Mouse (Mus musculus) heart, postnatal 10 days (tissue): ENCODE data around the gene Gpr156. TPM values are rescaled to one million over a fixed set of nuclear protein-coding genes. Genes with fewer than 3 reads are reported as not detected.
"Not testable (repeated sequence)": the region's sequence is repeated elsewhere in the genome, so short reads cannot be mapped to it uniquely, and the experiment has no call there.

ENCODE experiments used
- DNase-seq, 2 experiments: peaks; one replicate each; pipeline ENCODE4 v3.0.0; 2021
- intact Hi-C: fragments of 180-260 bp; cut with DNase I; formaldehyde crosslinking; loops from one replicate; pipeline ENCODE4 v1.15.1; 2025
- total RNA-seq, 2 experiments: library from RNA; stranded (reverse); gene quantifications; 2 replicates each; pipeline ENCODE4 v1.2.3; 2021

Gpr156 gene
- total RNA-seq, 2 experiments from 2014 or later: 0.07 to 0.14 TPM

DNA sequence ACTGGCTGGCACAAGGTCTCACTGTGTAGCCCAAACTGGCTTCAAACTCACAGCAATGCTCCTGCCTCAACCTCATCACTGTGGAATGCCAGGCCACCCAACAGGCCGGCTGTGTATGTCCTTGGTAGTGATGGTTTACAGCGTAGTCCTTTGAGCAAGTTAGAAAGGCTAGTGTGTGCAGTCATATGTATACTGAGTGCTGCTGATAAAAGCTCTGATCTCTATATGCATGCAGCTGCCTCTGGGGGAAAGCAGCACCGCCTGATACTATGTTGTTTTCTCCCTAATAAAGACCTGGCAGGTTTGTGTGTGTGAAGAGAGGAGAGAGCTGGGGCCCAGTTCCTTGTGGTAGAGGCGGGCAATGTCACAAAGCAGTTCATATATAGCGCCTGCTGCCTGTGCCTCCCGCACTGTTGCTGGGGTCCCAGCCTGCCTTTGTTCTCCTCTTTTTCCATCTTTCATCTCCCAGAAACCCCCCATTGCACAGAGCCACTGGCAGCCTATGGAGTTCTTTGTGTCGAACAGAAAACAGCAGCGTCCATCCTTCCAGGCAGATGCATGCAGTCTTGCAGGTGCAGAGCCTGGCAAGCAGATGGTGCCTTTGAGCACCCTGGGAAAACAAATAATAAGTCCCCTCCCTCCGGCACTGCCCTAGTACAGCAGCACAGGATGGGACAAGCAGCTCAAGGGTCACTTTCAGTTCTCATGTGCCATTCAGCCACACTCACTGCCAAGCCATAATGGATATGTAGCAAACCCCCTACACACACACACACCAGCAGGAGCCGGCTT, 74.5 kb downstream of the Gpr156 start:
- intact Hi-C loops: loop anchor here (5.0 to 10.0 kb wide), 2 partner anchors 147 to 494 kb away; no protein-coding TSS in a partner anchor

GRCm38 (mm10) chr16:37992806-37993205, 76.5 kb downstream of the Gpr156 start:
- intact Hi-C loops: loop anchor here (5.0 to 10.0 kb wide), 2 partner anchors 144 to 492 kb away; no protein-coding TSS in a partner anchor
- no peak for DNase-seq

More for the DNA sequence above, 74.5 kb downstream of the Gpr156 start:
- DNase-seq: no peak

DNA sequence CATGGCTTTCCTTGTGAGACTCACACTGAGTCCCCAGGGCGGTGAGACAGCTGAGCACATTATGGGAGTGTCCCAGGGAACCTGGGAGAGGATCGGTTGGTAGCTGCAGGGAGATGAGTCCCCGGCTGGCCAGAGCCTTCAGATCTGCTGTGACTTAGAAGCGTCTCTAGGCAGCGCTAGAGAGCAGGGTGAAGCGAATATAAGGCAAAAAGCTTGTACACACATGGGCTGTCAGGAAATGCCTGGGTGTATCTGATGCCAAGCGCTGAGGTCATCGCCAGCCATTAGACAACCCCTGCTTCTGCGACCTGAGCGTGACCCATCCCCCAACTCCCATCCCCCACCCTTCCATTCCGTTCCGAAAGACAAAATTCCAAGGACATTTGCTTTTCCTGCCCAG, 78.4 kb downstream of the Gpr156 start:
- intact Hi-C loops: loop anchor here (2.0 to 10.0 kb wide), 4 partner anchors 94 to 490 kb away; partner anchors contain the start of gene Gsk3b

DNA sequence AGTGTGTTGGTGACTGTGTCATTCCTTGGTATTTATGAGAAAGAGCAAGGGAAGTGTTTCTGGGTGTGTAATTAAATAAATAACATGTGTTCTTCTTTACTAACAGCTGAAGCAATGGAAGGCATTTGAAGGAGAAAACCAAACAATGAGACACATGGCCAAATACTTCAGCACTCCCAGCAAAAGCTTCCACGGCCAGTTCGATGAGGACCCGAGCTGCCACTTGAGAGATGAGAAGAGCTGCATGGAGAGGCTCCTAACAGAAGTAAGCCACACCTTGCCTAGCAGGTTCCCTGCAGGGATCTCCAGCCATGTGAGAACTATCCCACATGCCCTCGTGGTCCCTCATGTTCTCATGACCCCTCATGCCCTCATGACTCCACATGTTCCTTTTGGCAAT, 81.5 kb downstream of the Gpr156 start:
- intact Hi-C loops: loop anchor here (10.0 kb wide), 1 partner anchor 487 kb away; no protein-coding TSS in a partner anchor
- no peak for DNase-seq

More for the DNA sequence above, 78.4 kb downstream of the Gpr156 start:
- peak; percentile 84 to 89 for DNase-seq

DNA sequence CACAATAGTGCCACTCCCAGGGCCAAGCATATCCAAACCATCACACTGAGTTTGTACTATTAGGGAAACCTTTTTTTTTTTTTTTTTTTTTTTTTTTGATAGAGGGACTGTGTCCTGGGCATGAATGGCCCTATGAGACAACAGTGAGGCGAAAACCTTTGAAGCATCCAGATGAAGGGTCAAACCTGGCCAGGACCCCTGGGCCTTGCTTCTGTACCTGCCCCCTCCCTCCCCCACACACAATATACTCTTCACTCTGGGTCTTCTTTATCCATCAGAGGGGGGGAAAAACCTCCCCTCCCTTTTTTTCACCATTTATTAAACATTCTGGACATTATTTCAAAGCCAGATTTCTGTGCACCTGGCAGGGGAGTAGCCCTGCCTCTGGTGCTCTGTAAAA, 83.5 kb downstream of the Gpr156 start:
- intact Hi-C loops: loop anchor here (10.0 kb wide), 1 partner anchor 485 kb away; no protein-coding TSS in a partner anchor
- no peak for DNase-seq

DNA sequence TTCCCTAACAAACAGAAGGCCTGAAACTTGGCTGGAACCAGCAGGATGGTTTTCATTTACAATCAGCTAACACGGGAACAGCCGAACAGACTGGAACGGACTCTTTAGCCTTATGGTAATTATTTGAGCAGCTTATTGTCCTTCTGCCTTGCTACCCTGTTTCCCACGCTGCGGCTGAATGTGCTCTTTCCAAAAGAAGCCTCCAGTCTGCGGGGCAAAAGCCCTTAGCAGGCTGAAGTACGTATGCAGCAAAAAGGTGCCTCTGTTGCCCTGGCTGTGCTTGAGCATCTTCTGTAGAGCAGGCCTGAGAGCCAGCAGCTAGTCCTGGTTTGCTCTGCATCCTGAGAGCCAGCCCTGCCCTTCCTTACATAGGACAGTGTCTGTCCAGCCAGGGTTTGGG, 83.9 kb downstream of the Gpr156 start:
- DNase-seq: no peak
- intact Hi-C loops: no loop called here

DNA sequence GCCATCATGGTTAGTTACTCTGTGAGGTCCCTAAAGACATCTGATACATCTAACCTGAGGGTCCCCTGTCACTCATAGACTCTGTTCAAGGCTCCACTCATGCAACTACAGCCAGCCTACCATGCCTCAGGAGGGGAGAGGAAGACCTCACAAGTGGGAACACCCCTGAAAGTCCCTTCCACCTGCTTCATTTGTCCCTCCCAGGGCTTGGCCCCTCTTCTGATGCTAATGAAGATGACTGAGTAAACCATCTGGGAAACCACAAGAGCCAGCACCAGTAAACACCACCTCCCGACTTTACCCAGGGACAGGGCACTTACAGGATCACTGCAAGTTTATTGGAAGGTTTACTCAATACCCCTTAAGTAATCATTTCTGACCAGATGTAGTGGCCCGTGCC, 85.5 kb downstream of the Gpr156 start:
- intact Hi-C loops: no loop called here

DNA sequence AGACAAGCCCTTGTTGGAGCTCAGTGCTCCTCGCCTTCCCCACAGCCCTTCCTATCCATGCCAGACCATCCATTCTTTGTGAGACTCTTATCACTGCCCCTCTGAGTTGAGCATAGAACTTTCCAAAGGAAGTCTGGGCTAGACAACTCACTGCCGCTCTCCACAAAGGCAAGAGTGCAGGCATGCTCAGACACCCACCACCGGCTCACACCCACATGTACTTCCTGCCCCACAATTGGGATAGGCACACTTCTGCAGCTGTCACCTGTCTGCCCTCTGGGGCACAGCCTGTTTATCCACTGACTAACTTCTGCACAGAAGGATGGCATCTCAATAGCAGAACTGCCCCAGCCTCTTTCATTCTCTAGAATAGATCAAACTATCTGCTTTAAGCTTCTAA, 86.2 kb downstream of the Gpr156 start:
- intact Hi-C loops: no loop called here
- DNase-seq: no peak

More for the DNA sequence above, 85.5 kb downstream of the Gpr156 start:
- DNase-seq: no peak

DNA sequence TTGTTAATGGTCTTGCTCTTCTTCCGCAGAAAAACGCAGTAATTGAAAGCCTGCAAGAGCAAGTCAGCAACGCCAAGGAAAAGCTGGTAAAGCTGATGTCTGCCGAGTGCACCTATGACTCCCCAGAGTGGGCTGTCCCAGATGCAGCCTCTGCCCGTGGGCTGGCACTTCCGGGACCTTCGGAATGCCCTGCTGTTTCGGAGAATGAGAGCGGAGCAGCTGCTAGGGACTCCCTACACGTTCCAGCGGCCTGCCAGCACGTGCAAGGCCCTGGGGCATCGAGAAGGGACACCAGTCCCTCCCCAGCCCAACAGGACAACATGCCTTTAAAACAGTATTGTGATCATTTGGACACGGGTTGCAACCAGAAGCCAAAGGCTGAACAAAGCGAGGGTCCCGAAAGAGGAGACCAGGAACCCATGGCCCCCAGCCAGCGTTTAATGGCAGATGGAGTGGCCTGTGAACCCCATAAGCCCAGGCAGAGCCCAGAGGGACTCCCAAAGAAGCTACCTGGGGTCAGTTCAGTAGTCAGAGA, 88.3 kb downstream of the Gpr156 start:
- no peak for DNase-seq
- intact Hi-C loops: no loop called here

DNA sequence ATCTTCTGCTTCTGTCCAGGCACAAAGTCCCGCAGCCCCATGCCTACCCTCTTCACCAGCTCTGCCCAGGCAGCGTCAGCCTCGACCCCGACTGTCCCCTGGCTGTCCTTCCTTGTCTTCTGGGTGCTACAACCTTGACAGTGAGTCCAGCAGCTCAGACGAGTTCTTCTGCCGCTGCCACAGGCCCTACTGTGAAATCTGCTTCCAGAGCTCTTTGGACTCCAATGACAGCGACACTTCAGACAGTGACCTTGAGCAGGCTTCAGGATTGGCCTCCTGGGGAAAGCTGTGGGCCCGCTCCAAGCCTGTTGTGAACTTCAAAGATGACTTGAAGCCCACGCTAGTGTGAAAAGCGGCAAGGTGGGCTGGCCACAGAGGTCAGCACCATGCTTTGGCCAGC, 89.2 kb downstream of the Gpr156 start:
- DNase-seq: no peak
- intact Hi-C loops: no loop called here

DNA sequence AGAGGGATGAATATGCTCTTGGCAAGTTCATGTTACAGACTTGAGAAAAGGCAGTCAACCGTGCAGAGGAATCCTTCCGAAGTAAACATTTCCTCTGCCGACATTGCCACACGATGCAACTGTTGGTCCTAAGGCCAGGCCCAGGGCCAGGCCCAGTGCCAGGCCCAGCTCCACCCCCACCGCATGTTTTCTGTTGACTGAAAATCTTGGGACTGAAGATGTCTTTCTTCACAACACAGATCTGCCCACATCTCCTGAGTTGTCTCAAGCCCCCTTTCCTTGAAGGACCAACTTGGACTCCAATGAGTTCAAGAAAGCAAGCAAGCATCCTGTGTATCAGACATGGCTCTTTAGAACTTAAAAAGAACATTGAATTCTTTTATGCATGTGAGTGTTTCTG, 92.1 kb downstream of the Gpr156 start:
- no peak for DNase-seq
- intact Hi-C loops: no loop called here

- intact Hi-C loops: no loop called here
- no peak for DNase-seq
Observed at GRCm38 (mm10) chr16:38009041-38009825, 92.9 kb downstream of the Gpr156 start.

DNA sequence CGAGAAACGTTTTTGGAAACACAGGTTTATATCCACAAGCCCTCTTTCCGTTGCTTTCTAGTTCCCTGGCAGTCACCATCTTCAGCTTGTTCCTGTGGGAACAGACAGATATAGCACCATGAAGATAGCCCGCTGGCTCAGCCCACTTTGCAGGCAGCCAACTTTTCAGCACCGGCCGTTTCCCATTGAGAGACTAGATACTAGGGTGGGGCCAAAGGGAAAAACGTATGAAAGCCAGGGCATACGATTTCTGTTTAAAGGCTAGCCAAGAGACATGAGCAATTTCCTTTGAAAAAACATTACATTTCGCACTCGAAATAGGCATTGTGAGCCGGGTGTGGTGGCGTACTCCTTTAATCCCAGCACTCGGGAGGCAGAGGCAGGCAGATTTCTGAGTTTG, 95.2 kb downstream of the Gpr156 start:
- DNase-seq: no peak
- intact Hi-C loops: no loop called here

DNA sequence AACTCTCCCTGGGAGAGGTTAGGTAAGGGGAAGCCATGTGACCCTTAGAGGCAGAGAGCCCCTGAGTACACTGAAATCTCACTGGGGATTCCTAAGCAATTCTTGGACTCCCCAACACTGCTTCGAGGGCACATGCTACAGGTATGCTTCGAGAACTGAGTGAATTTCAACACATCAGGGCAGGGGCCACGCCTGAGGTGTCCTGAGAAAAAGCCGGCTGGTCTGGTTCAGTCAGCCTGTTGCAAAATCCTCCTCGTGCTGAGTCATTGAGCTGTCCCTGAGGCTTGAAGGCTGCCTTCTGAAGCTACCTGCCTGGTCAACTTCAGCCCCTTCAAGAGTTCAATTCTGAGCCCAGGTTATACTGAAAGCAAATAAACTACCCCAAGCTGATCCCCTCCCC, 96.1 kb downstream of the Gpr156 start:
- DNase-seq: no peak
- intact Hi-C loops: no loop called here

GRCm38 (mm10) chr16:38012891-38013290, 96.6 kb downstream of the Gpr156 start:
- intact Hi-C loops: no loop called here
- no peak for DNase-seq

DNA sequence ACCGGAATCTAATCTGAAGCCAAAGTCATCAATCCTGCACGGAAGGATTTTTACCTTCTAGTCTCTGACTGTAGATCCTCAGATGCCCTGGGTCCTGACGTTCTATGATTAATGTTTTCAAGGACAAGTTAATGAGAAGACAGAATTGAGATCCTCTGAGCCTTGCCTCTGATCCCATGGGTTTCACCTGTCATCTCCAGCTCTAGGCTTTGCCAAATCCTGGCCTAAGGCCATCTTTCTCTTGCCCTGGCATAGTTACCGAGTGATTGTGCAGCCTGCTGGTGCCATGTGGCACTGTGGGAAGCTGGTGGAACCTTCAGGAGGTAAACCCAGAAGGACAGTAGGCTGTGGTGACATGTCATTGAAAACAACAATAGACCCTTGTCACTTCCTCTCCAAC, 98.7 kb downstream of the Gpr156 start:
- no peak for DNase-seq
- intact Hi-C loops: no loop called here

DNA sequence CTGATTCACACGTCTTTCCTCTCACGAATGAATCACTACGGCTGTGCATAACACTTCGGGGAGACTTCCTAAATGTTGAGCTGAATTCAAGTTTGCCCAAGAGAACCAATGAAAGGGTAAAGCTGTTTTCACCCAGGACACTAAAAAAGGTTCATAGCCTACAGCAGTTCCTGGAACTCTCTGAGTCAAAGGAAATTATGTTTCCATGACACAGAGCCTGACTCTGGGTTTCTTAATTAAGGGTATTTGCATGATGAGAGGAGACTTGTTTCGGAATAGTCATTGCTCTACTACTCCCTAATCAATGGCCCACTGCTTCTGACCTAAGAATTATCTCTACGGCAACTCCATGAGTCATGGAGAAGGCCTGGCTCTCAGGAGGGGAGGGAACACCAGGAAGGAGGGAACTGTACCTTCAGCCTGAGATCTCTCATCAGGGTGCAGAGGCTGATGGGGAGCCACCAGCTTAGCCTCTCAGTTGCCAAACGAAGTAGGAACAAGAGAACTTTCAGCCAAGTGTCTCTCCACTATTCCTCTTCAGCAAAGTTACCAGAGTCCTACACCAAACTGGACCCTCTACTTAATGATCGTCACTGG, 100.7 kb downstream of the Gpr156 start:
- intact Hi-C loops: no loop called here
- DNase-seq: no peak

- intact Hi-C loops: no loop called here
- no peak for DNase-seq
Observed at GRCm38 (mm10) chr16:38017958-38018376, 101.7 kb downstream of the Gpr156 start.

DNA sequence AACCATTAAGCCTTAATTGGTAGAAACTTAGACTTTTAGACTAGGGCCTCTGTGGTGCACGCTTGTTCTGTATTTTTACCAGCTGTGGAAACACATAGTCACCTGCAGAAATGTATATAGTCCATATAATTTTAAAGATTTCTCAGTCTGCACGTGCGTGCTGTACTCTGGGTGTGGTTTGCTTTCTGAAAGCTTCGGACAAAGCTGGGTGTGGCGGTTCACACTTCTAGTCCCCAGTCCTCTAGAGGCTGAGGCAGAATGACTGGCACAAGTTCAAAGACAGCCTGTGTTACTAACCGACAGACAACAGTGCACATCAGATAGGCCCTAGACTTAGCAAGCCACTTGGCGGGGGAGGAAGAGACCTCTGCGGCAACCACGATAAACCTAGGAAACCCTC, 116.3 kb downstream of the Gpr156 start:
- peak in 1 of 2 experiments; percentile 18 for DNase-seq
- intact Hi-C loops: loop anchor here (5.0 kb wide), 1 partner anchor 165 kb away; no protein-coding TSS in a partner anchor

GRCm38 (mm10) chr16:38033071-38033470, 116.8 kb downstream of the Gpr156 start:
- intact Hi-C loops: loop anchor here (5.0 kb wide), 1 partner anchor 164 kb away; no protein-coding TSS in a partner anchor

GRCm38 (mm10) chr16:38038101-38038500, 121.8 kb downstream of the Gpr156 start:
- DNase-seq, intact Hi-C loops: not testable (repeated sequence)

More at GRCm38 (mm10) chr16:38033071-38033470, 116.8 kb downstream of the Gpr156 start:
- DNase-seq: peak; percentile 13 to 18
